Mouse (Mus musculus) midbrain, embryonic 11.5 days (tissue): ENCODE results near the gene Bicd2. TPM values are rescaled to one million over a fixed set of nuclear protein-coding genes. Genes with fewer than 3 reads are reported as not detected.

Experiments
- ATAC-seq: fragments of 200-750 bp; cut with Nextera tagmentation; 2 replicates; pipeline ENCODE4 v1.8.0; 2017; ENCODE audit warnings: moderate TSS enrichment, moderate library complexity; ENCODE audit not compliant: low FRiP score
- DNase-seq: peaks from one replicate; pipeline ENCODE4 v3.0.0; 2015; ENCODE audit warnings: low spot score; ENCODE audit errors: missing footprints
- H3K27ac ChIP-seq: fragments of 300-500 bp; sonication (generic); 2 replicates; pipeline ENCODE4 v1.5.1; 2014; ENCODE audit warnings: low read depth, low read length
- H3K27me3 ChIP-seq: fragments of 300-500 bp; sonication (generic); 2 replicates; pipeline ENCODE4 v1.6.1; 2014; ENCODE audit warnings: mild to moderate bottlenecking, low read length, moderate library complexity, mixed read lengths; ENCODE audit not compliant: control insufficient read depth, insufficient read depth
- H3K36me3 ChIP-seq: fragments of 300-500 bp; sonication (generic); 2 replicates; pipeline ENCODE4 v1.6.1; 2014; ENCODE audit warnings: mild to moderate bottlenecking, low read length, moderate library complexity, mixed read lengths; ENCODE audit not compliant: control insufficient read depth, insufficient read depth
- H3K4me1 ChIP-seq: fragments of 300-500 bp; sonication (generic); 2 replicates; pipeline ENCODE4 v1.6.1; 2014; ENCODE audit warnings: low read length; ENCODE audit not compliant: control insufficient read depth, insufficient read depth
- H3K4me2 ChIP-seq: fragments of 300-500 bp; sonication (generic); 2 replicates; pipeline ENCODE4 v1.6.1; 2014; ENCODE audit warnings: mild to moderate bottlenecking, moderate library complexity
- H3K4me3 ChIP-seq: fragments of 300-500 bp; sonication (generic); 2 replicates; pipeline ENCODE4 v1.5.1; 2014; ENCODE audit warnings: low read depth, low read length
- H3K9ac ChIP-seq: fragments of 300-500 bp; sonication (generic); 2 replicates; pipeline ENCODE4 v1.6.1; 2014; ENCODE audit warnings: low read length
- H3K9me3 ChIP-seq: fragments of 300-500 bp; sonication (generic); 2 replicates; pipeline ENCODE4 v1.6.1; 2016; ENCODE audit warnings: low read length; ENCODE audit not compliant: control insufficient read depth
- WGBS: fragments of 180-500 bp; shearing (Covaris S2); extraction: QIAGEN DNeasy Blood & Tissue Kit; methylation state at CpG from one replicate; pipeline ENCODE4 v1.1.7; 2014; 5-methylcytosine and 5-hydroxymethylcytosine counted together
- polyA plus RNA-seq: library from polyadenylated mRNA; unstranded; fragments of >200 nt; fragmentation: Nextera tagmentation; extraction: Ambion mirVana; gene quantifications from 2 replicates; pipeline ENCODE4 v1.2.1, GENCODE M21; 2014

Bicd2 gene
- polyA plus RNA-seq, 1 experiment from 2014 or later: 25.3 TPM

DNA sequence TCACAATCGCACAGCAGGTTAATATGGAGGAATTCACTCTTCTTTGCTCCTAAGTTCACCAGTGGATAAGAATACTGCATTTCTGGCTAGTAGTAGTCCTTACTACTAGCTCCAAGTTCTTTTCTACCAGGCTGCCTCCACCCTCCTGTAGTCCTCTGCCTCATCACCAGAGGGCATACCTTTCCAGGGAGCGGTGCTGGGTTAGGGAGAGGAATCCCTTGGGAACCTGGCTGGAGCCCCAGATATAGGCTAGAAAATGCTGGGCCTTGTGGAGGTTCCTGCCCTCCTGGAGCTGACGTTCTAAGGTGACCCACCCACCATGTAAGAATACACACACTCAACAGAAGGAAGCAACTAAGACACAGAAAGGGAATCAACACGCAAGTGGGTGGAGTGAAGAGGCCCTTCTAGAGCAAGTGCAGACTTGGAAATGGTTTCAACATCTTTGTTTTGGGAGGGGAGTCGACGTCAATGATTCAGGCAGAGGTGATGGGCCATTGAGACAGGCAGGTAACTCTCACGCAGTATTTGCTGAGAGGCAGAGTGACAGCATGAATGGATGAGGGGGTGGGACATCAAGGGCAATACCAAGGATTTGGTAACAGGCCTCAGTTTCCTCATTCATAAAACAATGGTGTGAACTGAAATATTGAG, 2.4 kb upstream of the Bicd2 start:
- H3K27me3 ChIP-seq: no peaks in the 10 kb centered on the region
- no peak overlapping the region for H3K9ac ChIP-seq
- 76% methylated on average over 7 of the region's 7 CpGs for WGBS
- DNase-seq (peak; percentile 37), ATAC-seq (no peak)
- no peaks in the 10 kb centered on the region for H3K36me3 ChIP-seq
- no peak overlapping the region for H3K27ac ChIP-seq
- H3K4me3 ChIP-seq: no peak overlapping the region
- no peaks in the 10 kb centered on the region for H3K9me3 ChIP-seq
- no peak overlapping the region for H3K4me2 ChIP-seq
- H3K4me1 ChIP-seq: peaks cover 15% of the 10 kb centered on the region

DNA sequence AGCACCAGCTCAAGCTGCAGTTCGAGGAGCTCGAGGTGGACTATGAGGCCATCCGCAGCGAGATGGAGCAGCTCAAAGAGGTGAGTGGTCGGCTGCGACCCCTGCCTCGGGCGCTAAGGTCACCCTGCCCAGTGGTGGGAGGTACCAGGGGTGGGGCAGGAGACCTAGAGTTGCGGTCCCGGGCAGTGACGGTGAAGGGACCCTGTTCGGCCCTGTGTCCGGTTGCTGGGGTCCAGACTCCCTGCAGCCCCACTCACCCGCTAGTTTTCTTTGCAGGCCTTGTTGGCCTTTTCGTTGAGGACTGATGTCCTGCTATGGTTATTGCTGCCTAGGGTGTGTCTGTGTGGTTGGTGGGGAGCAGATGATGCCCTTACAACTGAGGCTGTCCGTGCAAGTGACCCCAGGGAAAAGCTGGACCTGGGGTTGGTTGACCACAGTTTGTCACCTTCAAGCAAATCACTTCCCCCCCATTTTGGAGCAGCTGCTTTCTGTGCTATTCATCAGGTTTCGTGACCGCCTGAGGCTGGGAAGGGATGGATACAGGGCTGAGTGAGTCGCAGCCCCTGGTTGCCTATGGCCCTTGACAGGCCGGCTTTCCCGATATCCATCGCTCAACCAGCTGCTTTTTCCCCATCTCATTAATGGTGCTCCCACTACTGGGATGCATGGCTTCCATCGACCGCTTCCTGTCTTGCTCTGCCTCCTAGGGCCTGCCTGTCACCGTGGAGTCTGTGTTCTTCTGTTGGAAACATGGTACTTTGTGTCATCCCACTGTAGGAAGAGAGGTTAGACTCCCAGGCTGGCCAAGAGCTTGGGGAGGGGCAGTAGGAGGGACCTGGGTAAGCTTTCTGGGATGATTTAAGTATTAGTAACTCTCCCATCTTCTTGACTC, 692 bp downstream of the Bicd2 start:
- Histone ChIP-seq H3K9me3 (no peaks in the 10 kb centered on the region), H3K4me1 (peaks cover 17% of the 10 kb centered on the region), H3K9ac (peak overlapping the region; percentile 93), H3K36me3 (no peaks in the 10 kb centered on the region), H3K27ac (0 out of 2 replicates have a peak overlapping the region, but pooled peaks have one; percentile 25), H3K4me3 (peak overlapping the region; percentile 90), H3K27me3 (no peaks in the 10 kb centered on the region), H3K4me2 (peak overlapping the region; percentile 69)
- ATAC-seq (peak; percentile 55), DNase-seq (no peak)
- WGBS: 7% methylated on average over 25 of the region's 25 CpGs

DNA sequence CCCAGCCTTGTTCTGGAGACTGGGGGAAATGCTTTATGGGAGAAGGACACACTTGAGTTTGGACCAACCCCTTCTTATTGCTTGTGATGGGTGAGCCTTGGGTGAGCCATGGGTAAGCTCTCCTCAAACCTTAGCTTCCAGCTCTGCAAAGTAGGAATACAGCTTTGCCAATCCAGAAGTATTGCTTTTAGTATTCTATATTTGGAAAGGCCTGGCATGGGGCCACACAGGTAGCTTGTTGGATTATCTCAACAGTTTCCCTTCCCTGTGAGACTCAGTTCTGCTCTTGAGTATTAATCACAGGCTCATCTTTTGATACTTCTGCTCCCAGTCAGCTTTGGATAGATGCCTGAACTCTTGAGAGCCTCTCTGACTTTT, 1.3 kb downstream of the Bicd2 start:
- Histone ChIP-seq H3K27ac (no peak overlapping the region), H3K4me3 (peak overlapping the region; percentile 90), H3K9ac (peak overlapping the region; percentile 93; the same call in 1 of the 2 replicates), H3K4me1 (peaks cover 17% of the 10 kb centered on the region), H3K9me3 (no peaks in the 10 kb centered on the region), H3K36me3 (no peaks in the 10 kb centered on the region), H3K27me3 (no peaks in the 10 kb centered on the region), H3K4me2 (peak overlapping the region; percentile 69)
- ATAC-seq (no peak), DNase-seq (peak; percentile 79)

DNA sequence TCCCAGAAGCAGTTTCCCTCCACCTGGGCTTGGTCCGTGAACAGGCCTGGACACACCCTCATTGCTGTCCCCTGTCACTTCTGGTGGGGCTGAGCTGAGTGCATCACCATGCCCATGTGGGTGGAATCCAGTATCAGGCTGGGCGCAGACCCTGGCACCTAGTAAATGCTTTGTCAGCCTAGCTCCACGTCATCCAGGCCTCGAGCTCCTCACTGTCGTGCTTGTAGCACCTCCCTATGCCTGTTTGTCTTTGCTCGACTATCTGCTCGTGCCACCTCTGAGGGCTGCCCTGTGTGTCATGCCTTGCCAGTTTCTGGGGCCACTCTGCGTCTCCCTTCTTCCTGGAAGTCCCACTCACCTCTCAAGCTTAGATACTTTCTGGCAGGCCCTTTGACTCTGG, 3.2 kb downstream of the Bicd2 start:
- Histone ChIP-seq H3K27ac (no peak overlapping the region), H3K27me3 (no peaks in the 10 kb centered on the region), H3K4me3 (no peak overlapping the region), H3K9me3 (no peaks in the 10 kb centered on the region), H3K4me2 (no peak overlapping the region), H3K36me3 (no peaks in the 10 kb centered on the region), H3K4me1 (peaks cover 17% of the 10 kb centered on the region), H3K9ac (no peak overlapping the region)
- ATAC-seq (no peak), DNase-seq (peak; percentile 8)
- 89% methylated on average over 8 of the region's 8 CpGs for WGBS

DNA sequence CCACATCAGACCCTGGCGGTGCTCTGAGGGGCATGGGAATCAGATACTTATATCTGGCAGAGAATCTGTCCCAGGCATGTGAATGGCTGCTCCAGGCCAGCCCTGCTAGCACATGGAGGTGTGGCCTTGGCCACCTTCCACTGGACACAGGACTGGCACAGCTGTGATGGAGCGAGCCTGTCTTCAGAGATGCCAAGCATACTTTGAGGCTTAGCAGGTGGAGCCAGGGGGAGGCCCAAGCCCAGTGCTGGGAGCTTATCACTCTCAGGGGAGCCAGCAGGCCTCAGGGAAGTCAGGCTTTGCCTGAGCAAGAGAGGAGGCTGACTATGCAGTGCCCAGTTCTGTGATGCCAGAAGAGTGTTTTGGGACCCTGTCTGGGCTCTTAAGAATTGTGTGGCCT, 4.1 kb downstream of the Bicd2 start:
- DNase-seq (peak; percentile 75), ATAC-seq (no peak)
- no peak overlapping the region for H3K4me2 ChIP-seq
- H3K9me3 ChIP-seq: no peaks in the 10 kb centered on the region
- 87% methylated on average over 2 of the region's 2 CpGs for WGBS
- H3K4me1 ChIP-seq: peaks cover 17% of the 10 kb centered on the region
- H3K27me3 ChIP-seq: no peaks in the 10 kb centered on the region
- H3K9ac ChIP-seq: no peak overlapping the region
- H3K4me3 ChIP-seq: no peak overlapping the region
- H3K36me3 ChIP-seq: no peaks in the 10 kb centered on the region
- H3K27ac ChIP-seq: no peak overlapping the region

DNA sequence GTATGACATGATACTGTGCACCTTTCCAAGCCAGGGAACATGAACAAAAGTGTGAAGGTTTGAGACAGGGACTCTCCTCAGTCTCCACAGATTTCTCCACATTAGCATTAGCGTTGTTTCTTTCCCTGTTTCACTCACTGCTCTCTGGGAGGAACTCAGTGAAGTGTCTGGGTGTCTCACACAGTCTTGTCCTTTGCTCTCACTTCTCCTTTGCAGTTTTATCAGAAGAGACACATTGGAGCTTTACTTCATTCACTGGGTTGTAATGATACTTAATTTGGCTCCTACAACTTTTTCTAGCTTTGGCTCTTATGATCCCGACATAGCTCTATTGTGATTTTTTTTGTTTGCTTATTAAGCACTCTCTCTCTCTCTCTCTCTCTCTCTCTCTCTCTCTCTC, 7.1 kb downstream of the Bicd2 start:
- 92% methylated on average over 2 of the region's 2 CpGs for WGBS
- Histone ChIP-seq H3K27ac (no peak overlapping the region), H3K4me1 (peaks cover 6% of the 10 kb centered on the region; the same call in 1 of the 2 replicates)

DNA sequence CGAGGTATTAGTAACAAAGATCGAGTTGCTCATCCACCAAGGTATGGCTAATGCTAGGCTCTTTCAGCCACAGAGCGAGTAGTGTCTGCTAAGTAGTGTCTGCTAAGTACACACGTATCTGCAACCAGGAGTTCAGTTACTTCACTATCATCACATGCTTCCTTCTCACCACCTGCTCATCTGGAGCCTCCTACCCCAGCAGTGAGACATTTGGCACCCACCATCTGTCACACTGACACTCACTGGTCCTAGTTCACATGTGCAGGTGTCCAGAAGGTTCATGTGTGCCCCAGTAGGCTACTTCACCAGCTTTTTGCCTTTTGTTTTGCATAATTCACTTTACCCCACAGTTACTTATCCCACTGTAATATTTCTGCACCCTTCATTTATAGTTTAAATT, 8.0 kb downstream of the Bicd2 start:
- H3K36me3 ChIP-seq: no peaks in the 10 kb centered on the region; the same call in 1 of the 2 replicates
- no peak overlapping the region for H3K4me3 ChIP-seq
- 93% methylated on average over 4 of the region's 4 CpGs for WGBS
- no peaks in the 10 kb centered on the region for H3K9me3 ChIP-seq
- DNase-seq (peak; percentile 44), ATAC-seq (no peak)
- H3K4me2 ChIP-seq: no peak overlapping the region
- no peaks in the 10 kb centered on the region for H3K27me3 ChIP-seq
- no peak overlapping the region for H3K9ac ChIP-seq
- H3K4me1 ChIP-seq: peaks cover 7% of the 10 kb centered on the region; the same call in 1 of the 2 replicates
- no peak overlapping the region for H3K27ac ChIP-seq

More for the DNA sequence above, 7.1 kb downstream of the Bicd2 start:
- H3K9ac ChIP-seq: no peak overlapping the region
- no peaks in the 10 kb centered on the region; the same call in 1 of the 2 replicates for H3K36me3 ChIP-seq
- H3K4me2 ChIP-seq: no peak overlapping the region
- H3K4me3 ChIP-seq: no peak overlapping the region
- no peaks in the 10 kb centered on the region for H3K27me3 ChIP-seq
- no peak for ATAC-seq
- no peak for DNase-seq
- H3K9me3 ChIP-seq: no peaks in the 10 kb centered on the region

DNA sequence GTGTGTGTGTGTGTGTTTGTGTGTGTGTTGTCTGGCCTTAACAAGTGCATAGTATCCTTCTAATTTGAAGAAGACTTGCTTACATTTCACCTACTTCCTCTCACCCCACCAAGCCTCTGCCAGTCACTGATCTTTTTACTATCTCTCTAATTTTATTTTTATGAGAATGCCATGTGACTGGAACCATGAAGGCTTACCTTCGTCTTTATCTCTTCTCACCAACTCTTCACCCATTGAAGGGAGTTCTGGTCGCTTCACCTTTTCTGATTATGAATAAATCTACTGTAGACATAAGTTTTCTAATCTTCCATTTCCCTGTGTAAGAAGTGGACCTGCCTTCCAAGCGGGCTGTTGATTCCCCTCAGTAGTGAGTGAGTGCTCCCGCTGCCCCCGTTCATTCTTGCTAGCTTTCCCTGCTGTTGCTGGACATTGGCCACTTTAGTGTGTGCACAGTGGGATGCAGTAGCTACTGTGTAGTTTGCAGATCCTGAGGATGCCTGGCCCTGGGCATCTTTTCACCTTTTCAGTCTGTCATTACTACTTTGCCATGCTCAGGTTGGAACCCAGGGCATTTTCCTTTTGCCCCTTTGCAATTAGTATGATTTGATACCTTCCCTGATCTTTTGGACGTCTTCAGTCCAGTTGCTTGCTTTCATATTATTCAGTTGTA, 8.6 kb downstream of the Bicd2 start:
- H3K9ac ChIP-seq: no peak overlapping the region
- peak; percentile 64 for DNase-seq
- no peak overlapping the region for H3K27ac ChIP-seq
- H3K36me3 ChIP-seq: no peaks in the 10 kb centered on the region; the same call in 1 of the 2 replicates
- no peak for ATAC-seq
- no peak overlapping the region for H3K4me2 ChIP-seq
- WGBS: 94% methylated on average over 6 of the region's 6 CpGs
- no peaks in the 10 kb centered on the region for H3K27me3 ChIP-seq
- H3K4me3 ChIP-seq: no peak overlapping the region
- H3K9me3 ChIP-seq: no peaks in the 10 kb centered on the region
- H3K4me1 ChIP-seq: peaks cover 7% of the 10 kb centered on the region; the same call in 1 of the 2 replicates
